Mouse (Mus musculus) ES-Bruce4 (cell line): ENCODE data around the gene Snx33. TPM values are rescaled to one million over a fixed set of nuclear protein-coding genes. Genes with fewer than 3 reads are reported as not detected.
"Not testable (repeated sequence)": the region's sequence is repeated elsewhere in the genome, so short reads cannot be mapped to it uniquely, and the experiment has no call there.

Experiments used
- H3K27ac ChIP-seq: 2 replicates; pipeline ENCODE4 v1.5.1; 2012; ENCODE audit warnings: low read length, inconsistent platforms; ENCODE audit not compliant: insufficient read depth
- H3K27me3 ChIP-seq: 2 replicates; pipeline ENCODE4 v1.6.1; 2012; ENCODE audit warnings: mild to moderate bottlenecking, low read length, inconsistent platforms; ENCODE audit not compliant: control insufficient read depth, poor library complexity, insufficient read depth, severe bottlenecking
- H3K36me3 ChIP-seq: 2 replicates; pipeline ENCODE4 v1.6.1; 2012; ENCODE audit warnings: inconsistent platforms, mild to moderate bottlenecking, low read length, moderate library complexity; ENCODE audit not compliant: control insufficient read depth, poor library complexity, insufficient read depth, severe bottlenecking
- H3K4me1 ChIP-seq: one replicate; pipeline ENCODE4 v1.8.1; 2011; ENCODE audit warnings: low read length; ENCODE audit not compliant: control insufficient read depth, insufficient read depth
- H3K4me3 ChIP-seq: 2 replicates; pipeline ENCODE4 v1.5.1; 2011; ENCODE audit warnings: low read depth, mild to moderate bottlenecking, low read length
- H3K9ac ChIP-seq: 2 replicates; pipeline ENCODE4 v1.6.1; 2012; ENCODE audit warnings: low read depth, mild to moderate bottlenecking, inconsistent platforms; ENCODE audit not compliant: poor library complexity, severe bottlenecking
- H3K9me3 ChIP-seq: replicated peaks from 2 replicates; pipeline ENCODE4 v1.6.1; 2012; ENCODE audit warnings: mild to moderate bottlenecking, low read length, inconsistent platforms; ENCODE audit not compliant: control insufficient read depth, poor library complexity, insufficient read depth, severe bottlenecking
- CTCF ChIP-seq: IDR thresholded peaks from one replicate; pipeline ENCODE4 v1.8.1; 2011; ENCODE audit warnings: low read depth, low read length
- EP300 ChIP-seq: IDR thresholded peaks from 2 replicates; pipeline ENCODE4 v1.6.1; 2011; ENCODE audit warnings: low read depth, low read length; ENCODE audit not compliant: insufficient read depth
- POLR2A ChIP-seq: IDR thresholded peaks from one replicate; pipeline ENCODE4 v1.8.1; 2011; ENCODE audit warnings: low read length; ENCODE audit not compliant: insufficient read depth
- polyA plus RNA-seq: library from polyadenylated mRNA; stranded (reverse); fragments of >200 nt; gene quantifications from 2 replicates; pipeline ENCODE4 v1.2.4, GENCODE M21; 2011; ENCODE audit warnings: low read depth; ENCODE audit not compliant: missing spikeins, insufficient read depth, insufficient read length

Gene Snx33
- polyA plus RNA-seq, 1 experiment: 4.5 TPM

DNA sequence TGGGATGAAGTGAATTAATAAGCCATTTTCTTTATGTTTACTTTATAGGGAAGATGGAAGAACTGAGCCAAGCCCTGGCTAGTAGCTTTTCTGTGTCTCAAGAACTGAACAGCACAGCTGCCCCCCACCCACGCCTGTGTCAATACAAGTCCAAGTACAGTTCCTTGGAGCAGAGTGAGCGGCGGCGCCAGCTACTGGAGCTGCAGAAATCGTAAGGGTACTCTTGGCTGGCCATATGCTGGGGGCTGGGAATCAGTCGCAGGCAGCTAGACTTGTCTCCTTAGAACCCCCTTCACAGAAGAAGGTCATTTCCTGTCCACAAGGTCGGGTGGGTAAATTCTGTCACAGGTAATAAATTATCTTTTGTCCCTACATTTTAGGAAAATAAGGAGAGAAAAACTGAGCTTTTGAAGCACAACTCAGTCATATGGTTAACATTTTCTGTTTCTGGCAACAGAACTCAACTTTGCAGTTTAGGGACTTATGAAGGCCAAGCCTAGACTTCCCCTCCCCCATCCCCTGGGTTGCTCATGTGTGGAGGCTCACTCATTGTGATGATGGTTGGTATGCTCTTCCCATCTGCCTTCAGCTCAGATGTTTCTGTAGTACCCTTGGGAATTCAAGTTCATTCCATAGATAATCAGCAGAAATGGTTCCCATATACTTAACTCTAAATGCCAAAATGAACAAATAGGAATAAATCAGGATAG, 28.9 kb upstream of the Snx33 start:
- H3K9ac ChIP-seq: no peak overlapping the region
- no peak for TF ChIP-seq POLR2A
- TF ChIP-seq CTCF: no peak
- TF ChIP-seq EP300: no peak
- H3K27me3 ChIP-seq: no peaks in the 10 kb centered on the region
- no peaks in the 10 kb centered on the region for H3K4me1 ChIP-seq
- no peak overlapping the region for H3K4me3 ChIP-seq
- H3K36me3 ChIP-seq: peaks cover 3% of the 10 kb centered on the region; the same call in 1 of the 2 replicates
- no peak overlapping the region for H3K27ac ChIP-seq
- H3K9me3 ChIP-seq: no peaks in the 10 kb centered on the region

DNA sequence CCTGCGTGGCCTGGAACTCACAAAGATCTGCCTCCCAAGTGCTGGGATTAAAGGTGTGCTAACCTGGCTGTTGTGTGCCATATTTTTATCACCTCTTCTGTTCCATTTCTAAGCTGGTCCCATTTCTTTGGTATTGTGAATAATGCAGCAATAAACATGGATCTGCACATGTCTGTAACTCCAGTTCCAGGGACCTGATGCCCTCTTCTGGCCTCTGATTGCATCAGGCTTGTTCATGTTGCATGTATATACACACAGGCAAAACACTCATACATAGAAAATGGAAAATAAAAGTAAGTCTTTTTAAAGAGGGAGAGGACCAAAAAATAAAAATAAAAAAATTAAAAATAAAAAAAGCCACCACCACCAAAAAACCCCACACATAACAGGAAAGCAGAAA, 25.4 kb upstream of the Snx33 start:
- Histone ChIP-seq H3K27ac (no peak overlapping the region), H3K9ac (no peak overlapping the region), H3K9me3 (no peaks in the 10 kb centered on the region), H3K4me3 (no peak overlapping the region), H3K27me3 (no peaks in the 10 kb centered on the region), H3K36me3 (no peaks in the 10 kb centered on the region; the same call in 1 of the 2 replicates), H3K4me1 (no peaks in the 10 kb centered on the region)
- TF ChIP-seq CTCF (no peak), POLR2A (no peak), EP300 (no peak)

DNA sequence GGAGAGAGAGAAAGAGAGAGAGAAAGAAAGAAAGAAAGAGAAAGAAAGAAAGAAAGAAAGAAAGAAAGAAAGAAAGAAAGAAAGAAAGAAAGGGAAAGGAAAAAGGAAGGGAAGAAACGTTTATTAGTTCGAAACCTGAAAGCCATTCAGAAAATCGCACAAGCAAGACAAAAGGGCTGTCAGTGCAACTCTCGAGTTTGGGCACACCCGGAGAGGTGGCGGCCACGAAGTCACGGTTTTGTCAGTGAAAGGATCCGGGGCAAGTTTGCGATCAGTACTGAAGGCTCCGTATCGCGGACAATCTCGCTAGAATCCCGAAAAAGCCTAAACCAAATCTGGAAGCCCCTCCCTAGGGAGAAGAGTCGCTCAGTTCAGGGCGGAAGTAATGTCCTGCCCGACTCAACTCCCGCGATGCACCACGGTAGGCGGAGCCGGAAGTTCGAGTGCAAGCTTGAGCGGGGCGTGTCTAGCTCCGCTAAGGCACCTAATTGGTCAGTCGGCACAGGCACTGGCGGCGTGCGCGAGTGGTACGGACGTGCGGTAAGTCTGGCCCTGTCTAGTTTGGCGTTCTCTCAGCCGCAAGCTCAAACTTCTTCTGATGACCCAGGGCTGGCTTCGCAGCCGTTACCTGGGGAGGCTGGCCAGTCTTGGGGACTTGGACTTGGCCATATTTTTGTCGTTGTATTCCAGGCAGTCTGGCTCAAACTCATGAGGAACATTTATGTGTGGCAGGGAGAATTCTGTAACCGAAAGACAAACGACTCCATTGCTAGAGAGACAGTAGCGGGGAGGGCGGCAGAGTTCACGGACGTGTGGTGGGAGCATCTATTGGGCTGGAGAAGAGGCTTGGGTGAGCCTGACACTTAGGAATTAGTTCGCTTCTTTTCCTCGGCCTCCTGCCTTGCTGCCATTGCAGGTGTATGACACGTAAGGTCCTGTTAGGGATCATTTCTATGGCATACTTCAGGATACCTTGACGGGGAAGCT, 22.5 kb upstream of the Snx33 start, which contains the start of gene Snupn:
Snupn (plus strand) TSS at position 465 of the 987 bp plus-strand sequence.
- Histone ChIP-seq H3K4me3 (peak within 1 kb of the TSS; percentile 93), H3K4me1 (no peaks in the 10 kb centered on the region), H3K27me3 (no peaks in the 10 kb centered on the region), H3K9me3 (no peaks in the 10 kb centered on the region), H3K36me3 (no peaks in the 10 kb centered on the region), H3K27ac (peak within 1 kb of the TSS; percentile 25), H3K9ac (peak within 1 kb of the TSS; percentile 48)
- no peak for TF ChIP-seq CTCF
- TF ChIP-seq EP300: peak; percentile 52; the same call in 1 of the 2 replicates
- TF ChIP-seq POLR2A: peak; percentile 95

DNA sequence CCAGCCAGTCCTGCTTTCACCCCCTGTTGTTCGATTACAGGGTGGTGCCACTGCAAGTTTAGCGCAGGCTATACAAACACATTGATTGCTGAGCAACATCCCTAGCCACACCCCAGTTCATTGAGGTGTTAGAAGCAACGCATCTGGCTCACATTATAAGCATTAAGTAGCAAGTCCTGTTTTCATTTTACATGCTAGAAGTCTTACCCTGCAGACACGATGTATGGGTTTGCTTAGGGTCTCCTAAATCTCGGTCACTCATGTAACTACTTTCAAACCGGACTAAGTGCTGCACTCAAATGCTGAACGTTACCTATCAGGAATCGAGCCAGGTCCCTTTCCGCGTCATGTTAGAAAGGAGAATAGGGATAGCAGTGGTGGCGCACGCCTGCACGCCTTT, 21.6 kb upstream of the Snx33 start:
- Histone ChIP-seq H3K36me3 (no peaks in the 10 kb centered on the region), H3K4me3 (peak overlapping the region; percentile 56), H3K27me3 (no peaks in the 10 kb centered on the region), H3K9me3 (no peaks in the 10 kb centered on the region), H3K9ac (peak overlapping the region; percentile 48; the same call in 1 of the 2 replicates), H3K27ac (peak overlapping the region; percentile 25; the same call in 1 of the 2 replicates), H3K4me1 (no peaks in the 10 kb centered on the region)
- TF ChIP-seq CTCF (no peak), EP300 (no peak), POLR2A (no peak)

DNA sequence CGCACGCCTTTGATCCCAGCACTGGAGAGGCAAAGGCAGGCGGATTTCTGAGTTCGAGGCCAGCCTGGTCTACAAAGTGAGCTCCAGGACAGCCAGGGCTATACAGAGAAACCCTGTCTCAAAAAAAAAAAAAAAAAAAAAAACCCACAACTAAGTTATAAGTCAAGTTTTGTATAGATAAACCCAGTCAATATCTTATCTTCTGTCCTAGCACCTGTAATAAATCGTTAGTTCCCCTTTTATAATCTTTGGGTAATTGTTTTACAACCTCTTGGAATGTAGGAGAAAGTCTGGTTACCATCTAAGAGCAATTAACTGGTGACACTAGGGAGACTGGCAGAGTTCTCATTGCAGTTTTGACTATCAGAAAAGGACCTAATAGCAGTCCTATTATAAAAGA, 20.5 kb upstream of the Snx33 start:
- not testable (repeated sequence) for H3K27ac ChIP-seq, H3K4me1 ChIP-seq, H3K27me3 ChIP-seq, H3K9me3 ChIP-seq, H3K36me3 ChIP-seq, H3K9ac ChIP-seq, H3K4me3 ChIP-seq

DNA sequence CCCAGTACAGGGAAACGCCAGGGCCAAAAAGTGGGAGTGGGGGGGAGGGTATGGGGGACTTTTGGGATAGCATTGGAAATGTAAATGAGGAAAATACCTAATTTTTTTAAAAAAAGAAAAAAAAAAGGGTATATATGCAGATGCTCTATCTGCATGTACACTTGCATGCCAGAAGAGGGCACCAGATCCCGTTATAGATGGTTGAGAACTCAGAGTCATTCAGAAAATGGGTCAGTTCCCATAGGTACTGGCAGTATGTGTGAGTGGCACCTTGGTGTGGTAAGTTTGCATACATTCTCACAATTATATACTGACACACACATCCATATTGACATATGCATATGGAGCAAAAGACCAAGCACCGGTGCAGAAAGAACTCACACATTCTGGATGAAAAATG, 19.3 kb upstream of the Snx33 start:
- H3K9me3 ChIP-seq, H3K27ac ChIP-seq: not testable (repeated sequence)

More for the DNA sequence above, 19.3 kb upstream of the Snx33 start:
- not testable (repeated sequence) for H3K27me3 ChIP-seq, H3K9ac ChIP-seq, H3K4me3 ChIP-seq, H3K4me1 ChIP-seq, H3K36me3 ChIP-seq
